28 mouse cellular contexts compared by ENCODE assay signal in the genomic region with DNA sequence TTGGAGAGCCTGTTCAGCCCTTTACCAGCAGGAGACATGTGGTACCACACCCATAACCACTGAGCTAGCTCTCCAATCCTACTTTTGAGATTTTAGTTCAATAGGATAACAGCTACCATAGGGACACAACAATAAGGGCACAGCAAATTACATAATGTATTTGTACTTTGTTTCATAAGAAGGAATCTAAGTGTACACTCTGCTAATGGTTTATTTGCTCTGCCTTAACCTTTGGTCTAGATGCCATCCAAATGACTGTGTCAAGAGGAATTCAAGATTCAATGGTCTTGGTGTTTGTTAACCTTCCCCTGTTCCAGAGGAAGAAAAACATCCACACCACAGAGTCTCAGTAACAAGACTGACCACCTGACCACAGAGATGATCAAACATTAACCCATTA. TPM values are rescaled to one million over a fixed set of nuclear protein-coding genes. Genes with fewer than 3 reads are reported as not detected.
DNase-seq lines count a peak whose midpoint lies in the region; ATAC-seq lines count a peak whose summit lies in the region.
"Had no signal": no experiment of that assay in that cellular context is flagged by ENCODE, and none has a peak within 500 bp of the region (broad histone marks: within the 10 kb centered on the region; RNA-seq: fewer than 3 reads in every experiment).

No protein-coding gene starts in this region.

- H3K27ac ChIP-seq in kidney, embryonic 16.5 days (ENCODE audit: low read length): no peak overlapping the region
- H3K27ac ChIP-seq in heart, embryonic 12.5 days (ENCODE audit: poor library complexity, severe bottlenecking): no peak overlapping the region
- H3K27ac ChIP-seq: embryonic facial prominence, embryonic 10.5 days; forebrain, embryonic 12.5 days; liver, embryonic 12.5 days; stomach, embryonic 15.5 days had no signal

- H3K4me1 ChIP-seq in kidney, embryonic 16.5 days (ENCODE audit: insufficient read depth, low read length): 0 out of 2 replicates have a peak, but pooled peaks cover 3% of the 10 kb centered on the region
- 0 out of 2 replicates have a peak, but pooled peaks cover 3% of the 10 kb centered on the region for H3K4me1 ChIP-seq in heart, embryonic 12.5 days (replicated peaks)

- peak; percentile 2 for DNase-seq in kidney, postnatal 10 days
- peak; percentile 5 for DNase-seq in 3T3-L1 (ENCODE audit: low read depth, low spot score)
- DNase-seq in Muller cell, postnatal 12 days (ENCODE audit: inconsistent ontology term): peak; percentile 37
- peak; percentile 30 to 83 for DNase-seq in kidney, postnatal 36 days
- no peak for DNase-seq in left cerebral cortex, adult 8-10 months (ENCODE audit: low spot score in 2 of 2)
- DNase-seq: adrenal gland, adult 8-10 months; cerebellum, adult 9-10 months; left cerebral cortex, postnatal 4 days; retina, postnatal 1 day; thymus, adult 2 months had no signal

- no peaks in the 10 kb centered on the region for H3K27me3 ChIP-seq in kidney, embryonic 16.5 days (ENCODE audit: insufficient read depth, low read length)
- H3K27me3 ChIP-seq in heart, embryonic 12.5 days (replicated peaks): no peaks in the 10 kb centered on the region
- H3K27me3 ChIP-seq: liver, embryonic 12.5 days; Patski; stomach, embryonic 15.5 days had no signal

- H3K9me3 ChIP-seq in kidney, embryonic 16.5 days (ENCODE audit: low read length): no peaks in the 10 kb centered on the region
- H3K9me3 ChIP-seq in heart, embryonic 12.5 days (replicated peaks): no peaks in the 10 kb centered on the region
- H3K9me3 ChIP-seq: embryonic facial prominence, embryonic 10.5 days; forebrain, embryonic 12.5 days; liver, embryonic 12.5 days; stomach, embryonic 15.5 days had no signal

- no peak overlapping the region for H3K4me3 ChIP-seq in kidney, embryonic 16.5 days (ENCODE audit: low read length)
- H3K4me3 ChIP-seq in heart, embryonic 12.5 days: no peak overlapping the region
- H3K4me3 ChIP-seq: embryonic facial prominence, embryonic 10.5 days; forebrain, embryonic 12.5 days; liver, embryonic 12.5 days; stomach, embryonic 15.5 days had no signal

- H3K4me2 ChIP-seq in kidney, embryonic 16.5 days (replicated peaks; ENCODE audit: low read depth, low read length): no peak overlapping the region
- H3K4me2 ChIP-seq in heart, embryonic 12.5 days: no peak overlapping the region
- H3K4me2 ChIP-seq: forebrain, embryonic 12.5 days; liver, embryonic 12.5 days; stomach, embryonic 15.5 days had no signal

- ATAC-seq in kidney, embryonic 16.5 days (ENCODE audit: low FRiP score, low TSS enrichment): no peak
- ATAC-seq in heart, embryonic 12.5 days (ENCODE audit: insufficient number of reproducible peaks, low FRiP score): no peak
- ATAC-seq: hindbrain, embryonic 16.5 days; liver, embryonic 12.5 days; Patski had no signal

- H3K9ac ChIP-seq in kidney, embryonic 16.5 days (replicated peaks; ENCODE audit: low read length): no peak overlapping the region
- H3K9ac ChIP-seq in heart, embryonic 12.5 days: no peak overlapping the region
- H3K9ac ChIP-seq: forebrain, embryonic 12.5 days; liver, embryonic 12.5 days; stomach, embryonic 15.5 days had no signal

- no peaks in the 10 kb centered on the region for H3K36me3 ChIP-seq in kidney, embryonic 16.5 days (ENCODE audit: insufficient read depth, low read length)
- H3K36me3 ChIP-seq in heart, embryonic 12.5 days: no peaks in the 10 kb centered on the region
- H3K36me3 ChIP-seq: embryonic facial prominence, embryonic 10.5 days; forebrain, embryonic 12.5 days; liver, embryonic 12.5 days; stomach, embryonic 15.5 days had no signal

RNA-seq across cellular contexts. Expression of gene Cyp4b1, which starts 11.7 kb away (rescaled TPM):
- polyA plus RNA-seq in kidney, embryonic 16.5 days (2015; fragmentation: Nextera tagmentation; extraction: Ambion mirVana): 7.9 and 8.8 TPM in 2 replicates
- 1 to 10 TPM; 1.7 to 2.8 (median 2.3) TPM for total RNA-seq in left cerebral cortex, adult 8-10 months (2022)
- 0.74 and 1.1 TPM in 2 replicates for polyA plus RNA-seq in heart, embryonic 12.5 days (2016; fragmentation: Nextera tagmentation; extraction: Ambion mirVana)
- total RNA-seq: granulocyte monocyte progenitor cell, adult 5-6 weeks had no signal
- polyA plus RNA-seq: embryonic facial prominence, embryonic 10.5 days had no signal

RNA-seq across cellular contexts. Expression of gene Cyp4a32, which starts 58.4 kb away (rescaled TPM):
- not detected in 2 replicates for polyA plus RNA-seq in kidney, embryonic 16.5 days (2015; fragmentation: Nextera tagmentation; extraction: Ambion mirVana)
- total RNA-seq in left cerebral cortex, adult 8-10 months (2022): not detected
- polyA plus RNA-seq in heart, embryonic 12.5 days (2016; fragmentation: Nextera tagmentation; extraction: Ambion mirVana): not detected in 2 replicates
- total RNA-seq: adrenal gland, adult 8-10 months; common myeloid progenitor, adult 5-6 weeks; gastrocnemius, adult 8-10 months; granulocyte monocyte progenitor cell, adult 5-6 weeks; hematopoietic stem cell, adult 5-6 weeks; layer of hippocampus, postnatal 14 days; left cerebral cortex, postnatal 4 days; midbrain, postnatal 0 days had no signal
- polyA plus RNA-seq: embryonic facial prominence, embryonic 10.5 days; forebrain, embryonic 12.5 days; frontal cortex, adult 2 months; heart, embryonic 14.5 days; hindbrain, embryonic 16.5 days; liver, embryonic 12.5 days; lung, embryonic 16.5 days; midbrain, postnatal 0 days; Patski; stomach, embryonic 15.5 days; thymus, adult 2 months; urinary bladder, adult 2 months had no signal

Comparison
In these comparisons a context has a peak if more than half of its experiments do, and no peak if none do; other contexts are left out.
1. DNase-seq: peak in kidney, postnatal 10 days (single experiment), 3T3-L1 (single experiment), Muller cell, postnatal 12 days (single experiment) and kidney, postnatal 36 days (2 of 2); none in left cerebral cortex, adult 8-10 months (0 of 2).